Mouse (Mus musculus) embryonic facial prominence, embryonic 14.5 days (tissue): ENCODE results near the gene Fam114a2. TPM values are rescaled to one million over a fixed set of nuclear protein-coding genes. Genes with fewer than 3 reads are reported as not detected.

Experiments used
- ATAC-seq: fragments of 200-750 bp; cut with Nextera tagmentation; 2 replicates; pipeline ENCODE4 v1.8.0; 2017; ENCODE audit warnings: low read depth, moderate number of reproducible peaks, moderate TSS enrichment
- DNase-seq: peaks from one replicate; pipeline ENCODE4 v3.0.0-alpha.2; 2015; ENCODE audit warnings: low spot score
- H3K27ac ChIP-seq: fragments of 300-500 bp; sonication (generic); replicated peaks from 2 replicates; pipeline ENCODE4 v1.5.1; 2014; ENCODE audit warnings: low read depth, mild to moderate bottlenecking, low read length, moderate library complexity
- H3K27me3 ChIP-seq: fragments of 300-500 bp; sonication (generic); replicated peaks from 2 replicates; pipeline ENCODE4 v1.6.1; 2014; ENCODE audit warnings: low read length; ENCODE audit not compliant: control insufficient read depth, insufficient read depth
- H3K36me3 ChIP-seq: fragments of 300-500 bp; sonication (generic); 2 replicates; pipeline ENCODE4 v1.6.1; 2014; ENCODE audit warnings: low read length, mixed read lengths; ENCODE audit not compliant: control insufficient read depth, insufficient read depth
- H3K4me1 ChIP-seq: fragments of 300-500 bp; sonication (generic); 2 replicates; pipeline ENCODE4 v1.6.1; 2014; ENCODE audit warnings: antibody characterized with exemption, low read length; ENCODE audit not compliant: control insufficient read depth, insufficient read depth
- H3K4me2 ChIP-seq: fragments of 300-500 bp; sonication (generic); 2 replicates; pipeline ENCODE4 v1.6.1; 2014; ENCODE audit warnings: low read depth, mild to moderate bottlenecking, low read length, moderate library complexity, mixed read lengths
- H3K4me3 ChIP-seq: fragments of 300-500 bp; sonication (generic); 2 replicates; pipeline ENCODE4 v1.5.1; 2014; ENCODE audit warnings: low read depth, mild to moderate bottlenecking, low read length
- H3K9ac ChIP-seq: fragments of 300-500 bp; sonication (generic); 2 replicates; pipeline ENCODE4 v1.6.1; 2014; ENCODE audit warnings: low read depth, mild to moderate bottlenecking, low read length, moderate library complexity, mixed read lengths
- H3K9me3 ChIP-seq: fragments of 300-500 bp; sonication (generic); 2 replicates; pipeline ENCODE4 v1.6.1; 2016; ENCODE audit warnings: low read length; ENCODE audit not compliant: control insufficient read depth
- WGBS: fragments of 180-500 bp; shearing (Covaris S2); extraction: QIAGEN DNeasy Blood & Tissue Kit; methylation state at CpG from one replicate; pipeline ENCODE4 v1.1.7; 2014; 5-methylcytosine and 5-hydroxymethylcytosine counted together
- polyA plus RNA-seq: library from polyadenylated mRNA; unstranded; fragments of >200 nt; fragmentation: Nextera tagmentation; extraction: Ambion mirVana; gene quantifications from 2 replicates; pipeline ENCODE4 v1.2.1, GENCODE M21; 2014

Gene Fam114a2
- polyA plus RNA-seq, 1 experiment from 2014 or later: 47.7 TPM

- H3K4me3 ChIP-seq: 0 out of 2 replicates have a peak overlapping the region, but pooled peaks have one; percentile 12
- 14% methylated on average over 18 of the region's 18 CpGs for WGBS
- no peak overlapping the region for H3K27ac ChIP-seq
Observed at GRCm38 (mm10) chr11:57548618-57549550, 30.5 kb upstream of the Fam114a2 start.

GRCm38 (mm10) chr11:57540681-57541080, 22.3 kb upstream of the Fam114a2 start:
- Histone ChIP-seq H3K36me3 (no peaks in the 10 kb centered on the region), H3K27ac (no peak overlapping the region), H3K4me2 (no peak overlapping the region), H3K4me3 (no peak overlapping the region), H3K4me1 (no peaks in the 10 kb centered on the region), H3K9ac (no peak overlapping the region), H3K9me3 (no peaks in the 10 kb centered on the region), H3K27me3 (no peaks in the 10 kb centered on the region)
- ATAC-seq (no peak), DNase-seq (no peak)
- WGBS: 80% methylated on average over 2 of the region's 2 CpGs

More at GRCm38 (mm10) chr11:57548618-57549550, 30.5 kb upstream of the Fam114a2 start:
- peak; percentile 92 for ATAC-seq
- Histone ChIP-seq H3K27me3 (no peaks in the 10 kb centered on the region), H3K9ac (no peak overlapping the region), H3K4me1 (peaks cover 6% of the 10 kb centered on the region; the same call in 1 of the 2 replicates), H3K9me3 (no peaks in the 10 kb centered on the region), H3K4me2 (peak overlapping the region; percentile 49), H3K36me3 (no peaks in the 10 kb centered on the region)
- peak; percentile 93 for DNase-seq

GRCm38 (mm10) chr11:57539841-57540418, 21.5 kb upstream of the Fam114a2 start:
- no peaks in the 10 kb centered on the region for H3K4me1 ChIP-seq
- H3K27ac ChIP-seq: no peak overlapping the region
- no peak overlapping the region for H3K9ac ChIP-seq
- DNase-seq (no peak), ATAC-seq (no peak)
- no peaks in the 10 kb centered on the region for H3K27me3 ChIP-seq
- 71% methylated on average over 5 of the region's 5 CpGs for WGBS
- no peak overlapping the region for H3K4me2 ChIP-seq
- H3K36me3 ChIP-seq: no peaks in the 10 kb centered on the region
- no peaks in the 10 kb centered on the region for H3K9me3 ChIP-seq
- no peak overlapping the region for H3K4me3 ChIP-seq

- H3K27ac ChIP-seq: no peak overlapping the region
- DNase-seq (no peak), ATAC-seq (no peak)
- H3K27me3 ChIP-seq: no peaks in the 10 kb centered on the region
- H3K9ac ChIP-seq: no peak overlapping the region
- no peak overlapping the region for H3K4me2 ChIP-seq
- peaks cover 25% of the 10 kb centered on the region for H3K36me3 ChIP-seq
- H3K9me3 ChIP-seq: no peaks in the 10 kb centered on the region
- no peak overlapping the region for H3K4me3 ChIP-seq
- no peaks in the 10 kb centered on the region for H3K4me1 ChIP-seq
- WGBS: 91% methylated on average over 5 of the region's 5 CpGs
Observed at GRCm38 (mm10) chr11:57535912-57536311, 17.5 kb upstream of the Fam114a2 start.

- Histone ChIP-seq H3K27me3 (no peaks in the 10 kb centered on the region), H3K36me3 (peaks cover 58% of the 10 kb centered on the region), H3K9me3 (no peaks in the 10 kb centered on the region), H3K4me1 (no peaks in the 10 kb centered on the region), H3K4me2 (no peak overlapping the region), H3K27ac (0 out of 2 replicates have a peak overlapping the region, but pooled peaks have one; percentile 10), H3K9ac (no peak overlapping the region), H3K4me3 (no peak overlapping the region)
- DNase-seq: no peak
- no peak for ATAC-seq
- WGBS: 87% methylated on average over 4 of the region's 4 CpGs
Observed at GRCm38 (mm10) chr11:57532306-57532705, 13.9 kb upstream of the Fam114a2 start.

GRCm38 (mm10) chr11:57531300-57531950, 13.0 kb upstream of the Fam114a2 start:
- H3K4me2 ChIP-seq: no peak overlapping the region
- DNase-seq (peak; percentile 31), ATAC-seq (no peak)
- WGBS: 76% methylated on average over 11 of the region's 11 CpGs
- H3K27ac ChIP-seq: 0 out of 2 replicates have a peak overlapping the region, but pooled peaks have one; percentile 10
- no peaks in the 10 kb centered on the region for H3K4me1 ChIP-seq
- no peaks in the 10 kb centered on the region for H3K9me3 ChIP-seq
- H3K4me3 ChIP-seq: no peak overlapping the region
- no peak overlapping the region for H3K9ac ChIP-seq
- no peaks in the 10 kb centered on the region for H3K27me3 ChIP-seq
- peaks cover 58% of the 10 kb centered on the region for H3K36me3 ChIP-seq

GRCm38 (mm10) chr11:57529111-57529510, 10.7 kb upstream of the Fam114a2 start:
- no peak overlapping the region for H3K27ac ChIP-seq
- DNase-seq: no peak
- H3K36me3 ChIP-seq: peaks cover 58% of the 10 kb centered on the region
- no peak overlapping the region for H3K4me2 ChIP-seq
- no peak overlapping the region for H3K9ac ChIP-seq
- no peaks in the 10 kb centered on the region for H3K27me3 ChIP-seq
- 87% methylated on average over 3 of the region's 3 CpGs for WGBS
- no peak for ATAC-seq
- H3K4me3 ChIP-seq: no peak overlapping the region
- no peaks in the 10 kb centered on the region for H3K4me1 ChIP-seq
- H3K9me3 ChIP-seq: no peaks in the 10 kb centered on the region

- 84% methylated on average over 4 of the region's 4 CpGs for WGBS
- Histone ChIP-seq H3K27ac (no peak overlapping the region), H3K9ac (no peak overlapping the region), H3K36me3 (peaks cover 53% of the 10 kb centered on the region), H3K27me3 (no peaks in the 10 kb centered on the region), H3K4me2 (no peak overlapping the region), H3K4me1 (no peaks in the 10 kb centered on the region), H3K9me3 (no peaks in the 10 kb centered on the region), H3K4me3 (no peak overlapping the region)
- no peak for ATAC-seq
- no peak for DNase-seq
Observed at GRCm38 (mm10) chr11:57527506-57527905, 9.1 kb upstream of the Fam114a2 start.
